Mouse (Mus musculus): ENCODE data around the gene E130308A19Rik. TPM values are rescaled to one million over a fixed set of nuclear protein-coding genes. Genes with fewer than 3 reads are reported as not detected.
A peak's percentile ranks its signal among the peaks of the same experiment; 100 is the strongest.
"Not testable (repeated sequence)": the region's sequence is repeated elsewhere in the genome, so short reads cannot be mapped to it uniquely, and the experiment has no call there.

The E130308A19Rik gene
- total RNA-seq, 2 experiments from 2014 or later, result 10.9 to 13.1 TPM

DNA sequence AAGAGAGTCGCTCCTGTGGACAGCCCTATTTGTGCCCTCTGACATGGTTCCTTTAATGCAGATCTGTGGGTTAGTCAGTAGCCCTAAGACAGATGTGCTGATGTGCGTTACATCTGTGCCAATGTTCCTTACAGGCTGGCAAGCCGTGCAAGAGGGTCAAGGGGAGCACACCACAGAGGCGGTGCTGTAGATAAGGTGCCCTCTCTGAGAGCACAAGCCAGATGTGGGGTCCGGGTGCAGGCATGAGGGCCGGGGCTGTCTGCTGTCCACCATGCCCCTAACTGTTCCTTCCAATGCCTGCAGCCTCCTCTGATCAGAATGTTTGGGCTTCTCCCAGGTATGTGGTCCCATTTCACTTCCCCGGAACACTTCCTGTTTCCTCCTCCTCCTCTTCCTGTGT lies 138.9 kb downstream of the E130308A19Rik start:
- no peak for DNase-seq (ENCODE audit: low spot score in 2 of 2)
- intact Hi-C loops (cut with DNase I), result loop anchor here (5.0 kb wide), 1 partner anchor 138 kb away; the partner anchor contains the start of gene E130308A19Rik

DNA sequence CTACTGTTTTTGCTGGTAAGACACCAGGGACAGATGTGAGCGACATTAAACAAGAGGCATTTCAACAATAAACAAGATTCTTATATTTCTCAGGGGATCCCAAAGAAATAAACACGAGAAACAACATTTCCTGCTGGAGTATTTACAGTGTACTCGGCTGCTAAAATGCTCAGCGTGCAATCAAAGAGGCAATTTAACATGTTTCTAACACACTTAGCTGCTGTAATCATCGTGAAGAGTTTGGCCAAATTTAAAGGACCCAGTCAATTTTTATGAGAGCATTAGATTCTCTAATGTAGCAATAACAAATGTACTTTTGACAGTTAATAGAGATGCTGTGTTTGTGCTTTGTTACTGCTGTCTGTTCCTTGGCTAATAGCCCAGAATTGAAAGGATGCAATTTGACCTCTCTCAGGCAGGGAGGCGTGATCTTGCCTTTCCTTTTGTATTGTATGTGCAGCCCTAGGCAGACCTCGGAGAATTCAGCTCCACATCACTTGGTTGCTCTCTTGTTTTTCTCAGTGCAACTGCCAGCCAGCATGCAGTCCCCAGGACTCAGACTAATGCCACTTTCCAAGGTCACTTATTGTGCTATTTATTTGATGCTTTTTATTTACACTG lies 139.5 kb downstream of the E130308A19Rik start:
- intact Hi-C loops (cut with DNase I), result loop anchor here (5.0 kb wide), 1 partner anchor 138 kb away; the partner anchor contains the start of gene E130308A19Rik
- DNase-seq (ENCODE audit: low spot score in 2 of 2), result no peak

DNA sequence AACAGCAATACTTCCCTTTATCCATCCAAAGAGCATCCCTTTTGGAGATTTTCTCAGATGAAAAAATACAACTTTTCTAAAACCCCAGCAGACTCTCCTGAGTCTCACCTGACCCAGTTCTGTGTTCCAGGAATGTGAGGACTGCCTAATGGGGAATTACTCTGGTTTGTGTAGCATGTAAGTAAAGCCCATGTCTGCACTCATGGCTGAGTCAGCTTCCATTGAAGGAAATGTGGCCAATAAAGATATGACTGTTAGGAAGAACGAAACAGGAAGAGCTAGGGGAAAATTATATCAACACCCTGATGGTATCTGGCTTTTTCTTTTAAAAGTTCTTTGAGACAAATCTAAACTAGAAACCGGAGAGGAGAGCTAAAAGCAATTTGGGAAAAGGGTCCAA lies 141.7 kb downstream of the E130308A19Rik start:
- no peak for DNase-seq (ENCODE audit: low spot score in 2 of 2)
- intact Hi-C loops (cut with DNase I), result loop anchor here (5.0 kb wide), 1 partner anchor 140 kb away; the partner anchor contains the start of gene E130308A19Rik

DNA sequence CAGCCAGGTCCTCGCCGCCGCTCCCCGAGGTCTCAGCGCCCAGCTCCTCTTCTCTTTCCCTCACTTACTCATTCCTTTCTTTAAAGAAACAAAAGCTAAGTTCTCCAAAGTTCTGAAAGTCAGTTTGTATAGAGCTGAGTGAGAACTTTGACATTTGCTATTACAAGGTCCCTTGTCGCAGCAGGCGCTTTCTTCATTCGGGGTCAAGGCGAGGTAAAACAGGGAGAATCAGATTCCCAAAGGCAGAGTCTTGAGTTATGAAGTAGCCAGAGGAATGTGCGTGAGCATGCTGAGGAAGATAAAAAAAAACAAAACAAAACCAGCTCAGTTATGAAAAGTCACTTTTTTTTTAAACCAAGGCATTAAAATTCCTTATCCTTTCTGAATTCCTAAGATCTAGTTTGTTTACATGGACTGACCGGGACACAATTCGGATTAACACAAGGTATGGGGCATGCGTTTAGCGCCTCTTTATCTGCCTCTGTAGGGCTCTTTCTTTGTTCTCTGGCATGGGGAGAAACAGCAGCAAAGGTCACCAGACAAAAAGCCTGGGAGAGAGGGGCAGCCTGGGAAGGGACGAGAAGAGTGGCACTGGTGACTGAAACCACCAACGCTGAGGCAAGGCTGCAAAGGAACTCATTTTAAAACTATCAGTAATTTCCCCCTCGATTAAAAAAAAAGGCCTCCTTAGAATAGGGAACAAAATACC lies 146.3 kb downstream of the E130308A19Rik start:
- intact Hi-C loops (cut with DNase I), result no loop called here
- DNase-seq (ENCODE audit: low spot score in 2 of 2), result no peak

DNA sequence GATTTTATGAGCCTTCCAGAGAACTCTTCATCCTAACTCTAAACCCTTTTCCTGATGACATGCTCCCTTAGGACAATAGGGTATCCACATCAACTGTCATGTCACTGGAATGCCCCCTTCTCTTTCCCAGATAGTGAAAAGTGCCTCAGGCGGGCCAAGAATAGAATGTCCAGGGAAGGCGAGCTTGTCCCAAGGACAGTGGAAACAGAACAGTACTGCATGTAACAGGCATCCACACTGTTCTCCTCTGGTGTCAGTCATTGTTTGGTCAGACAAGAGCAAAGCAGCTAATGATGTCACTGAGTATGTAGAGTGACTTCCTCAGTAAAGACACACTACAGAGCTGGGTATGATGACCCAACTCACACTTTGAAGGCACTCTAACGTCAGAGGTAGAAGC lies 151.8 kb downstream of the E130308A19Rik start:
- intact Hi-C loops (cut with DNase I), result no loop called here
- DNase-seq (ENCODE audit: low spot score in 2 of 2), result no peak

DNA sequence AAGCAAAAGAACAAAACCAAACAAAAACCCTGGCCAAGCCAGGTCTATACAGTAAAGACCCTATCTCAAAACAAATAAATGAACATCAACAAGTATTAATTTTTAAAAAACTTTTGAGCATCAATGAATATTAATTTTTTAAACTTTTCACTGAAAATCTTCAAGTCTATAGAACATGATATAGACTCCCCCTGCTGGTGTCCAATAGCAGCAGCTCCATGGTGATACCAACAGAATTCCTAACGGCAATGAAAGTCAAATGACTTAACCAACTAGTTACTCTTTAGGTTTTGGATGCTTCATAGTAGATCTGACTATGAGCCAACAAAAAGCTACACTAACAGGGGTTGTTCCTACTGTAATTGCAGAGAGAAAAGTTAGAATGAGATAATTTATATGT lies 154.6 kb downstream of the E130308A19Rik start:
- no peak for DNase-seq (ENCODE audit: low spot score in 2 of 2)
- intact Hi-C loops (cut with DNase I), result loop anchor here (5.0 kb wide), 3 partner anchors 153 to 418 kb away; partner anchors contain the start of gene E130308A19Rik

DNA sequence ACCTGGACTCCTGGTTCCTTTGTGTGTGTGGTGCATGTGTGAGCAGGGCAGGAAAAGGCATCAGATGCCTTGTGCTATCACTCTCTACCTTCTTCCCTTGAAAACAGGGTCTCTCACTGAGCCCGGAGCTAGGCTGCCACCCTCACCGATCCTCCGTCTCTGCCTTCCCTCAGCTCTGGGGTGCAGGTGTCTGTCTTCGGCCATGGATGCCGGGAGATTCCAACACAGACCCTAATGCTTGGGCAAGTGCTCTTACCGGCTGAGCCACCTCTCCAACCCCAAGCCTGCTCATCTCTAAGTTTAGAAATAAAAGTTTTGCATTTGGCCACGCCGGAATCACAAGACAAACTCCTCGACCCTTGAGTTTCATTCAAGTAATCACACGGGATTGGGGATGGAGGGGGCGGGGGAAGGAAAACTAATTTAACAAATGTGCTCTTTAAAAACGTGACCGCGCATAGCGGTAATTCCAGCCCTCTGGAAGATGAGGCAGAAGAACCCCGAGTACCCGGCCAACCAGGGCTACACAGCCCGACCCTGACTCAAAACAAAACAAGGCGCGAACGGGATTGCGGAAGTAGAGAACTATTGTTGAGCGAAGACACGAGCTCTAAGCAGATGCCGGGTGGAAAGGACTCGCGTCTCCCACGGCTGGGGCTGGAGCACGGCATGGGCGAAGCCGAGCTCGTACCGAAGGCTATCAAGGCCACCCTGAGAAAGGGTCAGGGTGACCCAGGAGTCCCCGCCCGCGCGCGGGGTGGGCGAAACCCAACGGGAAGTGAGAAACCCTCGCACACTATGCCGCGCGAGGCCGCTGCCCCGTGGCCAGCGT lies 157.1 kb downstream of the E130308A19Rik start:
- peak in 1 of 2 experiments; percentile 21 for DNase-seq (ENCODE audit: low spot score in 2 of 2)
- intact Hi-C loops (cut with DNase I), result loop anchor here (5.0 kb wide), 3 partner anchors 156 to 421 kb away; partner anchors contain the start of gene E130308A19Rik

DNA sequence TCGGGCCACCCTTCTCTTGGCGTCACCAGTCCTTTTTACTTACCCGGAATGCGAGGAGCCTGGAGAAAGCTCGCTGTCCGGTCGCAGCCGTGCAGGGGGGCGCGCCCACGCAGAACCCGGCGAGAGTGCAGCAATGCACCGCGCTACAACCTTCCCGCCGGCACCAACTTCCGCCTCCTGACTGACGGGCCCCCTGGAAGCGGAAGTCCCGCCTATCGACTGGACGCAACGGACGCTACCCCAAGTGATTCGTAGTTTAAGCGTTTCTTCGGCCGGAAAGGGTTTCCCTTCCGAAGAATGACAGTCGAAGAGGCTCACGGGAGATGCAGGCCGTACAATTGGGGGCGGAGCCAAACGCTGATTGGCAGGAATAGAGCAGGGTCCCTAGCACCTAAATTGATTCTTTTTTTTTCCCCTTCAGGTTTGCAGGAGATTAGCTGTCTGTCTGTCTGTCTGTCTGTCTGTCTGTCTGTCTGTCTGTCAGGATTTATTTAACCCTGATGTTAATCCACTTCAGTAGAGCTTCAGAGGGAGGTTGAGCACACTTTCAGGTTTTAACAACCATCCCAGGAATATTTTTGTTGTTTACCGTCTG lies 157.8 kb downstream of the E130308A19Rik start:
- intact Hi-C loops (cut with DNase I), result loop anchor here (5.0 kb wide), 3 partner anchors 156 to 421 kb away; partner anchors contain the start of gene E130308A19Rik

DNA sequence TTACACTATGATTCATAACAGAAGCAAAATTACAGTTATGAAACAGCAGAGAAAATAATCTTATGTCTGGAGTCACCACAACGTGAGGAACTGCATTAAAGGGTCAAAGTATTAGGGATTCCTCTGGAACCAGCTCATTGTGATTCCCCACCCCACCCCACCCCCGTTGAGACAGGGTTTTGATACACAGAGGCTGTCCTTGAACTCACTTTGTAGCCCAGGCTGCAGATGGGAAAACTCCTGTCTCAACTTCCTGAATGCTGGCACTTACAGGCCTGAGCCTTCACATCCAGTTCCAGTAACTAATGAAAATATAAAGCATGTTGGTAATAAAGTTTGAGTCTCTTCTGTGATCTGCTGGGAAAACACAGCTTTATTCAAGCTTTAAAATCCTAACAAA lies 159.4 kb downstream of the E130308A19Rik start:
- no peak for DNase-seq (ENCODE audit: low spot score in 2 of 2)
- intact Hi-C loops (cut with DNase I), result loop anchor here (5.0 kb wide), 1 partner anchor 142 kb away; no protein-coding TSS in a partner anchor

More for the DNA sequence above, 157.8 kb downstream of the E130308A19Rik start:
- DNase-seq (ENCODE audit: low spot score in 2 of 2), result peak; percentile 92 to 98

DNA sequence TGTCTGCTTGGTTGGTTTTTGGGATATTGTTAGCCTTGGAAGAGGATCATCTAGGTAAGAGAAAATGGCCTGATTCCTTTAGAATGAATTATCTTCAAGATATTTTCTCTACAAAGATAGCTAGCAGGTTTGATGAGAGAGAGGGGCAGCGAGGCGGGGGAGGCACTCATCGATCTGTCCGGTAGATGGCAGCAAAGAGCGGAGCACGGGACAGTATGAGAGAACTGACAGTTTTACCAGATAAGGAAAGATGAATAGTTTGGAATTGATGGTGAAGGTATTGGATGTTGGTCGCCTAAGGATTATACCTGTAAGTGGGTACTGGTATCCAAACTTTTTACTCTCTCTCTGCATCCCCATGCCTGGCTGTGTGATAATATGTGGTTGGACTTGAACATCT lies 160.7 kb downstream of the E130308A19Rik start:
- intact Hi-C loops (cut with DNase I), result loop anchor here (1.0 to 5.0 kb wide), 3 partner anchors 64 to 141 kb away; no protein-coding TSS in a partner anchor

DNA sequence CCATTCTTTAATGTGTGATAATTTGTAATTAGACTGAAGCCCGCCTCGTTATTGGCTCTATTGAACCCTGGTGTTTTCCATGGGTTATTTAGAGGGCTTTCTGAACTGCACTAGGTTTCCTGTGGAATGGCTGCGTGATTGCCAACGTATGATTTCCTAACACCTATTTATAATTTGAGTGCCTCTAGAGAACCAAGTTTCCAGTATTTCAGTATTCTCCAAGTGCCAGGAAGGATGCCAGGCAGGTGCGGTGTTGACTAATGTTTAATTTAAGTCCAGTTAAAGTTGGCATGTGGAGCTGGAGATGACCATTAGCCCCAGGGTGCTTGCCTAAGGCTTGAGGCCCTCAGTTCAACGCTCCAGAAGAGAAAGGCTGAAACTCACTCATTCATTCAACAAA lies 161.1 kb downstream of the E130308A19Rik start:
- intact Hi-C loops (cut with DNase I), result loop anchor here (2.0 to 5.0 kb wide), 2 partner anchors 64 to 140 kb away; no protein-coding TSS in a partner anchor
- no peak for DNase-seq (ENCODE audit: low spot score in 2 of 2)

More for the DNA sequence above, 160.7 kb downstream of the E130308A19Rik start:
- peak; percentile 74 to 77 for DNase-seq (ENCODE audit: low spot score in 2 of 2)

DNA sequence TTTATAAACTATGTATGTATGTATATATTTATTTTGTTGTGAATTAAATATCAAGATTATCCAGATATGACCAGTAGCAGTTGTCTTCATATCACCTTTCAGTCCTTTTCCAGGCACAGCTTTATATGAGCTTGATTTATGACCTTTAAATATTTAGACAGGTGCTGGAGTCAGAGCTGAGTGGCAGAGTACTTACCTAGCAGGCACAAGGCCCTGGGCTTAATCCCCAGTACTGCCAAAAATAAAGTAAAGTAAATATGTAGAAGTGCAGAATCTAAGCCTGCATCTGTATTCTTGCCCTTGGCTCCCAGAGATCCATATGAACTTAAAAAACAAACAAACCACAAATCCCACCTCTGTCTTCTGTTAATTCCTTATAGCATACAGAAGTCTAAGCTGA lies 163.0 kb downstream of the E130308A19Rik start:
- DNase-seq (ENCODE audit: low spot score in 2 of 2), result no peak
- intact Hi-C loops (cut with DNase I), result loop anchor here (5.0 kb wide), 1 partner anchor 138 kb away; no protein-coding TSS in a partner anchor

DNA sequence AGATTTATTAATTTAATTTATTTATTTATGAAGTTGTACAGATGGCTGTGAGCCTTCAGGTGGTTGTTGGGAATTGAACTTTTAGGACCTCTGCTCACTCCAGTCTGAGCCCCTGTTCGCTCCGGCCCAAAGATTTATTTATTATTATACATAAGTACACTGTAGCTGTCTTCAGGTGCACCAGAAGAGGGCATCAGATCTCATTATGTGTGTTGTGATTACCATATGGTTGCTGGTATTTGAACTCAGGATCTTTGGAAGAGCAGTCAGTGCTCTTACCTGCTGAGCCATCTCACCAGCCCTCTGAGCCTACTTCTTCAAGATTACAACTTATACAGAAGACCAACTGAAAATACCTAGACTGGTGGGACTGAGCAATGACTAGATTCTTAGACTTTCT lies 167.6 kb downstream of the E130308A19Rik start:
- intact Hi-C loops (cut with DNase I), result not testable (repeated sequence)

DNA sequence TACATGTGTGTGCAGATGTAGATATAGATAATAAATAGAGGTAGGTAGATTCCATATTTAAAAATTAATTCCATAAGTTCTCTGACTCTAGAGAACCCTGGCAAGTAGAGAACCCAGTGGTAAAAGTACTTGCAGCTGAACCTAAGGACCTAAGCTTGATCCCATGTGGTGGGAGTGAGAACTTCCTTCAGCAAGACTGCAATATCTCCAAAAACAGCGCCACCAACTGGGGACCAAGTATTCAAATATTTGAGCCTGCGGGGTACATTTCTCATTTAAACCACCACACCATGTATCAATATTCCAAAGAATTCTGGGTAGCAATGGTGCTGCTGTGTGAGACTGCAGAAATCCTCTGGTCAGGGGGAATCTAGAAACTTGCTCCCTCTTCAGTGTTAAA lies 168.1 kb downstream of the E130308A19Rik start:
- no peak for DNase-seq (ENCODE audit: low spot score in 2 of 2)
- intact Hi-C loops (cut with DNase I), result no loop called here

More for the DNA sequence above, 167.6 kb downstream of the E130308A19Rik start:
- DNase-seq (ENCODE audit: low spot score in 2 of 2), result not testable (repeated sequence)

DNA sequence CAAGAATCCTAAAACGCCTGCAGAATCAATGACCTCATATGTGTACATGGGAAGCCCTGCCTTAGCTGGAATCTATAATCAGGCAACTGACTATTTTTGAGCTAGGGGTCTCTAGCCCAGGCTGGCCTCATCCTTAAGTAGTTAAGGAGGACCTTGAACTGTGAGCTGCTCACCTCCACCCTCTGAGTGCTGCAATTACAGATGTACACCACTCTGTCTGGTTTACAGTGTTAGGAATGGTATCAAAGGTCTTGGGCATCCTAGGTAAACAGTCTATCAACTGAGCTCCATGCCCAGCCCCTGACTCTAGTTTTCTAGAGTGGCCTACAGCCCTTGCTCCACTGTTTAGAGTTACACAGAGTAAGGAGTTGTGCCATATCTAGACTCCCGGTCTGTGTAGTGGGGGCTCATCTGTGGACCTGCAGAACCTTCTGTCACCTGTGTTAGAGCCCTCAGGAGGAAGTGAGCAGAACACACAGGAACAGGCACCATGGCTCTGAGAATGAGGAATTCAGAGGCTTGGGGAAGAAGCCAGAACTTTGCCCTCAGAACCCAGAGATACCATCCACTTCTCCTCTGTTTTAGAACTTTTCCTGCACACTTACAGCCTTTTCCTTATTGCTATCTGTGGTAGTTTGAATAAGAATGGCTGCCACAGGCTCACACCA lies 169.9 kb downstream of the E130308A19Rik start:
- no peak for DNase-seq (ENCODE audit: low spot score in 2 of 2)
- intact Hi-C loops (cut with DNase I), result no loop called here

DNA sequence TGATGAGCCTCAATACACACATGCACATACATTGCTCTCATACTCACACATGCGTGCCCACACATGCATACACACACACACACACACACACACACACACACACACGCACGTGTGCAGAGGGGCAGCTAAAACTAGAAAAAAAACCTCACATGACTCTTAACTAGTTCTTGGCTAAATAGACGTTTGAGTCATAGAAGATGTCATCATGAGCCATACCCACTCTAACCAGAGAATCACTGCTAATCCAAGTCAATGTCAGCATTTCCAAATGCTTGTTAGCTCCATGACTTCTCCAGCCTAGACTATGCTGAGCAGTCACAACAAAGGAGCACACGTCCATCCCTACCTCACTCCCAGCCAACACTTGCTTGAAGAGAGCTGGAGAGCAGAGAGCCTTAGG lies 174.2 kb downstream of the E130308A19Rik start:
- intact Hi-C loops (cut with DNase I), result no loop called here
- no peak for DNase-seq (ENCODE audit: low spot score in 2 of 2)

DNA sequence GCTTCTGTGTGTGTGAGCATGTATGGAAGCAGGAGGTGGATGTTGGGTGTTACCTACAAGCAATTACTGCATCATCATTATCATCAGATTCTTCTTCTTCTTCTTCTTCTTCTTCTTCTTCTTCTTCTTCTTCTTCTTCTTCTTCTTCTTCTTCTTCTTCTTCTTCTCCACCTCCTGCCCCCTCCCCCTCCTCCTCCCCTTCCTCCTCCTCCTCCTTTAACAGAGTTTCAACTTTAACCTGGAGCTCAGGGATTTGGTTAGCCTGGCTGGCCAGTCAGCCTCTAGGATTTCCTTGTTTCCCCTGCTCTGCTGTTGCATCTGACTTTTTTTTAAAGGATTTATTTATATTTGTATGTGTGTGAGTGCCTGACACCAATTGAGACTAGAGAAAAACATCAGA lies 175.5 kb downstream of the E130308A19Rik start, which contains the start of gene Inip:
Gene Inip, minus strand, starts transcription at position 101 of the 400 bp plus-strand sequence.
- intact Hi-C loops (cut with DNase I), result no loop called here
- DNase-seq (ENCODE audit: low spot score in 2 of 2), result no peak

DNA sequence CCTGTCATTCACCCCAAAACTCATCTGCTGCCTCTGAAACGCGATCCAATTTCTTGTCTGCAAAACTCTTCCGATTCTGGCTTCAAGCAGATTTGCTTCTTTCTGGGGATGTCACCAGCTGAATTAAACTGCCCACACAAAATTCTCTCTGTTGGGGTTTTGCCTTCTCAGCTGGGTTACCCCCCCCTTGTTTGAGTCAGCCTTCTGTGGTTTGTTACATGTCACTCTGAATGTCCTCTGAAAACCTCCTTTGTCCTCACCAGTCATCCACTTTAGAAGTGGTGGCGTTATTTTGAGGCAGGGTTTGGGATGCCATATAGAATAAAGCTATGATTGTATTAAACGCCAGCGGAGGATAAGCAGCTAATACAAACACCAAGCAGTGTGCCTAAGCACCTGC lies 176.1 kb downstream of the E130308A19Rik start:
- no peak for DNase-seq (ENCODE audit: low spot score in 2 of 2)
- intact Hi-C loops (cut with DNase I), result no loop called here

DNA sequence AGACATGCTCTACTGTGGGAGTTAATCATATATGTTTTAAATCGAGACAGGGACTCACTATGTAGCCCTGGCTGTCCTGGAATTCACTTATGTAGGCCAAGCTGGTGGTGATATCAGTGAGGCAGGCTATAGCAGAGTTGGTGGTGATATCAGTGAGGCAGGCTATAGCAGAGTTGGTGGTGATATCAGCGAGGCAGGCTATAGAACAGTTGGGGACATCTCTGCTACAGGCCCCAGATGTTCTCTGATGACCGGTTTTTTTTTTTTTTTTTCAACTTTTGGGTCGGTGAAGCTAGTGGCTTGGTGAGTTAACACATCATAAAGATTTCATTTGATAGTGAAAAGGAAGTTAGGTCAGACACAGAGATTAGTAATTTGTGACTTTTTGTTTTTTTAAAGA lies 176.8 kb downstream of the E130308A19Rik start:
- intact Hi-C loops (cut with DNase I), result no loop called here

More for the DNA sequence above, 176.8 kb downstream of the E130308A19Rik start:
- DNase-seq (ENCODE audit: low spot score in 2 of 2), result no peak

Data from left cerebral cortex, postnatal 25 days (tissue).